8 mouse cellular contexts compared by ENCODE assay signal in the genomic region with DNA sequence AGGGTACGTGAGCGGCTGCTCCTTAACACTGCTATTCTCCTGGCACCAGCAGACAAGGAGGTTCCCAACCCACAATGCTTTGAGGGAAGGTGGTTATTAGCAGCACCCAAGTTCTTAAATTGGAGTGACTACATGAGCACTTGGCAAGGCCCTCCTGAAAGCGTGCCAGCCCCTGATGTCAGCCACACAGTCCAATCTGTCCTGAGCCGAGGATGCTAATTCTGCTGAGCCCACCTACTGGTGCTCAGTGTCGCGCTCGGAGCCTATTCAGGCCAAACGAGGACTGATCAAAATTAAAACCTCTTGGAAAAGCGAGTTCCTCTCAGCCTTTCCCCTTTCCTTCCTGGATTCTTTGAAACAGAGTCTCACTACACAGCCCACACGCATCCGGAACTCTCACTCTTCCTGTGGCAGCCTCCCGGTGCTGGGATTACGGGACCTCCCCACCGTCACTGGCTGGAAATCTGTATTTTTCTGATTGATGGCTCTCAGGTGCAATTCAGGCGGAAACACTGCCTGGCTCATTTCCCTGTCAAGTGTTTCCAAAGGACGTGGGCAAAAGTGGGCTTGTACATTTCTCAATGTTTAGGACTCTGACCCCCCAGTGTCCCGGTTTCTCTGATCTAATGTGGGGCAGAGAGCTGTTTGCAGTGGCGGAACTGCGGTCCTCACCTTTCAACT. TPM values are rescaled to one million over a fixed set of nuclear protein-coding genes. Genes with fewer than 3 reads are reported as not detected.
DNase-seq lines count a peak whose midpoint lies in the region; ATAC-seq and TF ChIP-seq lines count a peak whose summit lies in the region.
"Had no signal": no experiment of that assay in that cellular context is flagged by ENCODE, and none has a peak within 500 bp of the region (broad histone marks: within the 10 kb centered on the region; RNA-seq: fewer than 3 reads in every experiment).

No protein-coding gene starts in this region.

- no peak overlapping the region; the same call in 1 of the 2 replicates for H3K4me3 ChIP-seq in ES-Bruce4 (ENCODE audit: low read depth, low read length)
- no peak overlapping the region for H3K4me3 ChIP-seq in midbrain, embryonic 16.5 days (ENCODE audit: low read depth, low read length)

- ATAC-seq in midbrain, embryonic 16.5 days: no peak

- H3K9ac ChIP-seq in ES-Bruce4 (ENCODE audit: low read depth, poor library complexity, severe bottlenecking): 0 out of 2 replicates have a peak overlapping the region, but pooled peaks have one; percentile 8
- H3K9ac ChIP-seq in midbrain, embryonic 16.5 days (ENCODE audit: low read depth, low read length): no peak overlapping the region

- no peak overlapping the region for H3K4me2 ChIP-seq in midbrain, embryonic 16.5 days (ENCODE audit: low read length)

- peak; percentile 69 for DNase-seq in adrenal gland, postnatal 25 days
- peak; percentile 76 to 85 for DNase-seq in frontal cortex, postnatal 36 days (ENCODE audit: low spot score in 2 of 2)
- DNase-seq in kidney, adult 11 months: peak; percentile 46
- peak; percentile 77 to 85 for DNase-seq in left cerebral cortex, postnatal 14 days (ENCODE audit: low spot score in 2 of 2)
- peak; percentile 77 to 80 for DNase-seq in right cerebral cortex, postnatal 36 days (ENCODE audit: low spot score in 2 of 2)

- intact Hi-C loops in left cerebral cortex, postnatal 14 days (cut with DNase I): no loop called here

- TF ChIP-seq POLR2A in ES-Bruce4 (IDR thresholded peaks at IDR 0.05; ENCODE audit: insufficient read depth, low read length): no peak

- H3K27me3 ChIP-seq in ES-Bruce4 (ENCODE audit: control insufficient read depth, insufficient read depth, low read length, poor library complexity, severe bottlenecking): no peaks in the 10 kb centered on the region
- H3K27me3 ChIP-seq in midbrain, embryonic 16.5 days (ENCODE audit: control insufficient read depth, insufficient read depth, low read depth, low read length): no peaks in the 10 kb centered on the region

- no peak overlapping the region for H3K27ac ChIP-seq in ES-Bruce4 (ENCODE audit: insufficient read depth, low read length)
- no peak overlapping the region; the same call in 1 of the 2 replicates for H3K27ac ChIP-seq in midbrain, embryonic 16.5 days (ENCODE audit: low read length)

- TF ChIP-seq EP300 in ES-Bruce4 (IDR thresholded peaks at IDR 0.05; ENCODE audit: insufficient read depth, low read depth, low read length): no peak

- H3K36me3 ChIP-seq in ES-Bruce4 (ENCODE audit: control insufficient read depth, insufficient read depth, low read length, poor library complexity, severe bottlenecking): no peaks in the 10 kb centered on the region
- peaks cover 29% of the 10 kb centered on the region for H3K36me3 ChIP-seq in midbrain, embryonic 16.5 days (ENCODE audit: control insufficient read depth, insufficient read depth, low read length)

- no peaks in the 10 kb centered on the region for H3K4me1 ChIP-seq in ES-Bruce4 (ENCODE audit: control insufficient read depth, insufficient read depth, low read length)
- H3K4me1 ChIP-seq in midbrain, embryonic 16.5 days (ENCODE audit: control insufficient read depth, insufficient read depth, low read length): no peaks in the 10 kb centered on the region

- H3K9me3 ChIP-seq in ES-Bruce4 (replicated peaks; ENCODE audit: control insufficient read depth, insufficient read depth, low read length, poor library complexity, severe bottlenecking): no peaks in the 10 kb centered on the region
- no peaks in the 10 kb centered on the region for H3K9me3 ChIP-seq in midbrain, embryonic 16.5 days (replicated peaks; ENCODE audit: control insufficient read depth, low read length, poor library complexity, severe bottlenecking)

- WGBS in midbrain, embryonic 16.5 days: 90% methylated on average over 19 of the region's 19 CpGs

- TF ChIP-seq CTCF in ES-Bruce4 (IDR thresholded peaks at IDR 0.05; ENCODE audit: low read depth, low read length): no peak

RNA-seq across cellular contexts. Expression of a gene that starts 9.7 kb away (rescaled TPM):
- 122 and 126 TPM in 2 replicates for polyA plus RNA-seq in ES-Bruce4 (2011; ENCODE audit: insufficient read depth, insufficient read length, low read depth, missing spikeins)
- total RNA-seq in adrenal gland, postnatal 25 days (2021): 101 and 122 TPM in 2 replicates
- total RNA-seq in left cerebral cortex, postnatal 14 days (2021): 10 to 100 TPM; 50.3 to 55.3 TPM
- polyA plus RNA-seq in midbrain, embryonic 16.5 days (2015; fragmentation: Nextera tagmentation; extraction: Ambion mirVana): 18.3 and 19.7 TPM in 2 replicates

RNA-seq across cellular contexts. Expression of a gene that starts 10.0 kb away (rescaled TPM):
- 6.9 and 8.5 TPM in 2 replicates for polyA plus RNA-seq in ES-Bruce4 (2011; ENCODE audit: insufficient read depth, insufficient read length, low read depth, missing spikeins)
- 4.2 and 8.0 TPM in 2 replicates for total RNA-seq in adrenal gland, postnatal 25 days (2021)
- total RNA-seq in left cerebral cortex, postnatal 14 days (2021): 100 to 1,000 TPM; 401 to 404 TPM
- 66.5 and 82.2 TPM in 2 replicates for polyA plus RNA-seq in midbrain, embryonic 16.5 days (2015; fragmentation: Nextera tagmentation; extraction: Ambion mirVana)

RNA-seq across cellular contexts. Expression of a gene that starts 14.0 kb away (rescaled TPM):
- 7.9 and 11.2 TPM in 2 replicates for polyA plus RNA-seq in ES-Bruce4 (2011; ENCODE audit: insufficient read depth, insufficient read length, low read depth, missing spikeins)
- 49.1 and 66.2 TPM in 2 replicates for total RNA-seq in adrenal gland, postnatal 25 days (2021)
- total RNA-seq in left cerebral cortex, postnatal 14 days (2021): 1 to 10 TPM; 4.8 to 6.0 TPM
- polyA plus RNA-seq in midbrain, embryonic 16.5 days (2015; fragmentation: Nextera tagmentation; extraction: Ambion mirVana): 8.4 and 10.3 TPM in 2 replicates

RNA-seq across cellular contexts. Expression of a gene that starts 29.0 kb away (rescaled TPM):
- polyA plus RNA-seq in ES-Bruce4 (2011; ENCODE audit: insufficient read depth, insufficient read length, low read depth, missing spikeins): not detected in 2 replicates
- total RNA-seq in adrenal gland, postnatal 25 days (2021): 4.4 and 6.9 TPM in 2 replicates
- 1 to 10 TPM; 1.7 TPM for total RNA-seq in left cerebral cortex, postnatal 14 days (2021)
- not detected in 2 replicates for polyA plus RNA-seq in midbrain, embryonic 16.5 days (2015; fragmentation: Nextera tagmentation; extraction: Ambion mirVana)
- polyA plus RNA-seq: stomach, embryonic 14.5 days had no signal

RNA-seq across cellular contexts. Expression of a gene that starts 37.9 kb away (rescaled TPM):
- polyA plus RNA-seq in ES-Bruce4 (2011; ENCODE audit: insufficient read depth, insufficient read length, low read depth, missing spikeins): 49.1 and 51.7 TPM in 2 replicates
- total RNA-seq in adrenal gland, postnatal 25 days (2021): 36.9 and 49.8 TPM in 2 replicates
- total RNA-seq in left cerebral cortex, postnatal 14 days (2021): 10 to 100 TPM; 43.3 to 44.9 TPM
- 12.8 and 18.0 TPM in 2 replicates for polyA plus RNA-seq in midbrain, embryonic 16.5 days (2015; fragmentation: Nextera tagmentation; extraction: Ambion mirVana)

Comparison
In these comparisons a context has a peak if more than half of its experiments do, and no peak if none do; other contexts are left out.
1. RNA of a gene that starts 10.0 kb away (total RNA-seq): 401 to 404 TPM in left cerebral cortex, postnatal 14 days; 4.2 to 8.0 TPM in adrenal gland, postnatal 25 days; every median in the first group is over 10 times any median in the second.
2. Peak in every context shown above with its lines, with median percentiles within 50 percentile points of each other: DNase-seq.